Mouse (Mus musculus) neural tube, postnatal 0 days (tissue): ENCODE results near the gene Mdga1. TPM values are rescaled to one million over a fixed set of nuclear protein-coding genes. Genes with fewer than 3 reads are reported as not detected.

ENCODE experiments used
- polyA plus RNA-seq: library from polyadenylated mRNA; unstranded; fragments of >200 nt; fragmentation: Nextera tagmentation; extraction: Ambion mirVana; gene quantifications from 2 replicates; pipeline ENCODE4 v1.2.1, GENCODE M21; 2015

The Mdga1 gene
- 9.5 and 11.1 TPM in 2 replicates for polyA plus RNA-seq

DNA sequence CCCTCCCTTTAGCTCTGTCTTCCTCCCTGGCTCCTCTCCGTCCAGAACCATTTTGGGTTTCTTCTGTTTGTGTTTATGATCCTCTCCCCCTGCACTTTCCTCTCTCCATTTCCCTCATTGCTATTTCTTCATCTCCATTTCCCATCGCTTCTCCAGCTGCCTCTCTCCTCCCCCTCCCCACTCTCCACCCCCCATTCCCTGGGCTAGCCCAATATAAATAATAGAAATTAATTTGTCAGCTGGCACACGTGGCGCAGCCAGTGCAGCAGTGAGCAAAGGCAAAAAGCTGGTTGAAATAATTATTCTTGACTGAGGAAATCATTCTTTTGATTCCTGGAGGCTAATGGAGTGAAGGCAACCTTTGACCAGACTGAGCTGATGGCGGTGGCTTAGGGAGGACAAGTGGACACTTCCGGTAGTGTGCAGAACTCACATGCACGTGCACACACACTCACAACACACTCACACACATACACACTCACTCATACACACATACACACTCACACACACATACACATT lies at the start of gene Mdga1:
Gene Mdga1, minus strand, starts transcription at position 51 of the 519 bp plus-strand sequence.

DNA sequence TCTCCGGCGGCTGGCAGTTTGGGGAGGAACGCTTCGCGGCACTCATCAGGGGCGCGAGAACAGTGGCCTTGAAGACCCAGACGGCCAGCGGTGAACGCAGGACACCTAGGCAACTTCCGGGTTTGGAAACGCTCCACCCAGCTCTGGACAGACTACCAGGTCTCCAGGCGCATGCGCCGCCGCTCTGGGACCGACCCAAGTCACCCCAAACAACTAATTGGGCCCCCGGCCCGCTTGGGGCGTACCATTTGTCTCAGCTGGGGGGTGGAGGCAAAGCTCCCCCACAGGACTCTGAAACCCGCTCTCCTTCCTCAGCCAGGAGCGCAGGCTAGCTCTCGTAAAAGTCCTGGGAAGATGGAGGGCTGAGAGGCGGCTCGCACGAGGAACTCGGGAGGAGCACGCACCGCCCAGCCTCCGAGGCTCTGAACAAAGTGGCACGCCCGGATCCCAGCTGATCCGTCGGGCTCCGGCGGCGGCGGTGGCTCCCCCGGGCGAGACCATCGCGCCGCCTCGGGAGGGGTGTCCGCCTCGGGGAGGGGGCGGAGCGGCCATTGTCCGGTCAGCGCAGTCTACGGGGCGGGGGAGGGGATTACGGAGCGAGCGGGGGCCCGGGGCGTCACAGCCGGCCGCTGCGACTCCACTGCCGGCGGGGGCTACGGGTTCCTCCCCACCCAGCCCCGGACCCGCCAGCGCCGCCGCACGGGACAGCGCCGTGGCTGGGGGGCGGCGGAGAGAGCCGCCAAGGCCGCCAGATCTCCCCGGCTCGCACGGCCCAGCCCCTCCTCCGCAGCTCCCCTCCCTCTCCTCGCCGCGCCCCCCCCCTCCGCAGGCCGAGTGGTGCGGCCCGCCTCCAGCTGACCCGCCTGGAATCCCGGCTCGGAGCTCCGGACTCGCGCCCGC lies 34.6 kb upstream of the Mdga1 start, which contains the start of gene Zfand3:
Gene Zfand3, plus strand, starts transcription at position 531 of the 900 bp plus-strand sequence.

Other genes starting within 250 kb of the Mdga1 start
- 50.3 and 52.3 TPM in 2 replicates for gene Zfand3, start 34.6 kb upstream of the Mdga1 start, polyA plus RNA-seq